ENCODE assay signal across 12 mouse cellular contexts in genomic region chr3:100482324-100482911, GRCm38 (mm10). TPM values are rescaled to one million over a fixed set of nuclear protein-coding genes. Genes with fewer than 3 reads are reported as not detected.
DNase-seq lines count a peak whose midpoint lies in the region; ATAC-seq and TF ChIP-seq lines count a peak whose summit lies in the region.
"Had no signal": no experiment of that assay in that cellular context is flagged by ENCODE, and none has a peak within 500 bp of the region (broad histone marks: within the 10 kb centered on the region; RNA-seq: fewer than 3 reads in every experiment).

No protein-coding gene starts in this region.

- no peaks in the 10 kb centered on the region for H3K36me3 ChIP-seq in lung, postnatal 0 days (ENCODE audit: insufficient read depth, low read length)
- H3K36me3 ChIP-seq in liver, embryonic 16.5 days (ENCODE audit: control insufficient read depth, insufficient read depth), result peaks cover 6% of the 10 kb centered on the region; the same call in 1 of the 2 replicates
- H3K36me3 ChIP-seq in stomach, embryonic 15.5 days, result no peaks in the 10 kb centered on the region
- H3K36me3 ChIP-seq in hindbrain, embryonic 10.5 days, result no peaks in the 10 kb centered on the region
- H3K36me3 ChIP-seq: neural tube, embryonic 12.5 days had no signal

- WGBS in lung, postnatal 0 days, result 37% methylated on average over 7 of the region's 7 CpGs
- WGBS in lung, adult 2 months, result 57% methylated on average over 7 of the region's 7 CpGs
- 20% methylated on average over 7 of the region's 7 CpGs for WGBS in liver, embryonic 16.5 days (ENCODE audit: insufficient replicate concordance)
- 46% methylated on average over 7 of the region's 7 CpGs for WGBS in stomach, embryonic 15.5 days
- 67% methylated on average over 7 of the region's 7 CpGs for WGBS in hindbrain, embryonic 10.5 days

- H3K27me3 ChIP-seq in lung, postnatal 0 days (replicated peaks; ENCODE audit: insufficient read depth, low read length), result no peaks in the 10 kb centered on the region
- peaks cover 1% of the 10 kb centered on the region for H3K27me3 ChIP-seq in liver, embryonic 16.5 days (ENCODE audit: control insufficient read depth, insufficient read depth, low read depth, low read length)
- H3K27me3 ChIP-seq in stomach, embryonic 15.5 days (replicated peaks), result peaks cover 8% of the 10 kb centered on the region; the same call in 1 of the 2 replicates
- peaks cover 33% of the 10 kb centered on the region for H3K27me3 ChIP-seq in hindbrain, embryonic 10.5 days (ENCODE audit: insufficient read depth, poor library complexity, severe bottlenecking)

- no peaks in the 10 kb centered on the region for H3K9me3 ChIP-seq in lung, postnatal 0 days (ENCODE audit: low read length)
- no peaks in the 10 kb centered on the region for H3K9me3 ChIP-seq in liver, embryonic 16.5 days (replicated peaks; ENCODE audit: control insufficient read depth, low read length)
- H3K9me3 ChIP-seq in stomach, embryonic 15.5 days, result no peaks in the 10 kb centered on the region
- no peaks in the 10 kb centered on the region for H3K9me3 ChIP-seq in hindbrain, embryonic 10.5 days
- H3K9me3 ChIP-seq: neural tube, embryonic 12.5 days had no signal

- H3K9ac ChIP-seq in lung, postnatal 0 days (replicated peaks; ENCODE audit: low read depth), result no peak overlapping the region
- H3K9ac ChIP-seq in liver, embryonic 16.5 days (ENCODE audit: low read depth, low read length), result peak overlapping the region; percentile 77
- no peak overlapping the region for H3K9ac ChIP-seq in stomach, embryonic 15.5 days
- H3K9ac ChIP-seq: neural tube, embryonic 12.5 days had no signal

- ATAC-seq in lung, postnatal 0 days, result peak; percentile 23; the same call in 1 of the 2 replicates
- peak; percentile 85 for ATAC-seq in liver, embryonic 16.5 days (ENCODE audit: low read depth)
- ATAC-seq in stomach, embryonic 15.5 days (ENCODE audit: insufficient read depth, low FRiP score, low read depth), result peak; percentile 79

- no peak for TF ChIP-seq CTCF in lung, postnatal 0 days (IDR thresholded peaks at IDR 0.05)
- TF ChIP-seq CTCF in lung, adult 2 months (IDR thresholded peaks at IDR 0.05; ENCODE audit: insufficient read depth, low read length), result no peak

- no peak overlapping the region for H3K27ac ChIP-seq in lung, postnatal 0 days (ENCODE audit: low read length)
- H3K27ac ChIP-seq in liver, embryonic 16.5 days (ENCODE audit: low read length), result peak overlapping the region; percentile 100
- H3K27ac ChIP-seq in stomach, embryonic 15.5 days, result peak overlapping the region; percentile 57; the same call in 1 of the 2 replicates
- no peak overlapping the region for H3K27ac ChIP-seq in hindbrain, embryonic 10.5 days
- H3K27ac ChIP-seq: neural tube, embryonic 12.5 days had no signal

- DNase-seq in lung, postnatal 0 days (ENCODE audit: low spot score), result no peak
- no peak for DNase-seq in lung, adult 2 months
- DNase-seq in c-Kit-positive CD71-positive TER-119-negative erythroid progenitor cells, embryonic 14.5 days (ENCODE audit: low read depth), result peak; percentile 74
- DNase-seq in kidney, postnatal 4 days, result no peak
- DNase-seq in cerebellum, adult 9-11 months, result no peak
- no peak for DNase-seq in hindbrain, embryonic 10.5 days (ENCODE audit: low spot score)
- DNase-seq: lung, postnatal 14 days; right cerebral cortex, postnatal 4 days; thymus, postnatal 4 days had no signal

- H3K4me2 ChIP-seq in lung, postnatal 0 days (replicated peaks; ENCODE audit: low read depth, low read length), result no peak overlapping the region
- H3K4me2 ChIP-seq in liver, embryonic 16.5 days (ENCODE audit: low read depth, low read length), result peak overlapping the region; percentile 86
- H3K4me2 ChIP-seq in stomach, embryonic 15.5 days, result peak overlapping the region; percentile 19; the same call in 1 of the 2 replicates
- H3K4me2 ChIP-seq: neural tube, embryonic 12.5 days had no signal

- no peak overlapping the region for H3K4me3 ChIP-seq in lung, postnatal 0 days (ENCODE audit: low read depth, low read length)
- H3K4me3 ChIP-seq in lung, adult 2 months (replicated peaks; ENCODE audit: extremely low read depth, low read depth, low read length), result no peak overlapping the region
- peak overlapping the region; percentile 61 for H3K4me3 ChIP-seq in liver, embryonic 16.5 days (ENCODE audit: low read depth, low read length)
- no peak overlapping the region for H3K4me3 ChIP-seq in stomach, embryonic 15.5 days (replicated peaks)
- no peak overlapping the region for H3K4me3 ChIP-seq in hindbrain, embryonic 10.5 days
- H3K4me3 ChIP-seq: neural tube, embryonic 12.5 days had no signal

- H3K4me1 ChIP-seq in lung, postnatal 0 days (ENCODE audit: insufficient read depth, low read depth, low read length), result no peaks in the 10 kb centered on the region
- no peaks in the 10 kb centered on the region for H3K4me1 ChIP-seq in lung, adult 2 months (ENCODE audit: control insufficient read depth, insufficient read depth, low read length)
- peaks cover 61% of the 10 kb centered on the region for H3K4me1 ChIP-seq in liver, embryonic 16.5 days (ENCODE audit: control insufficient read depth, low read depth, low read length)
- H3K4me1 ChIP-seq in stomach, embryonic 15.5 days, result no peaks in the 10 kb centered on the region
- H3K4me1 ChIP-seq in hindbrain, embryonic 10.5 days (replicated peaks), result peaks cover 21% of the 10 kb centered on the region
- H3K4me1 ChIP-seq: neural tube, embryonic 12.5 days had no signal

- TF ChIP-seq EP300 in lung, postnatal 0 days (IDR thresholded peaks at IDR 0.05), result no peak

- no peak for TF ChIP-seq POLR2A in lung, adult 2 months (IDR thresholded peaks at IDR 0.05; ENCODE audit: borderline replicate concordance, extremely low read depth, low read depth, low read length)

RNA-seq across cellular contexts. Expression of gene Tent5c, which starts 6.7 kb away (rescaled TPM):
- polyA plus RNA-seq in lung, postnatal 0 days (2015; fragmentation: Nextera tagmentation; extraction: Ambion mirVana), result 11.5 and 14.0 TPM in 2 replicates
- polyA plus RNA-seq in lung, adult 2 months (2012; rRNA removed), result 11.4 and 12.1 TPM in 2 replicates
- 115 and 132 TPM in 2 replicates for polyA plus RNA-seq in liver, embryonic 16.5 days (2015; fragmentation: Nextera tagmentation; extraction: Ambion mirVana)
- polyA plus RNA-seq in stomach, embryonic 15.5 days (2015; fragmentation: Nextera tagmentation; extraction: Ambion mirVana), result 22.6 and 26.0 TPM in 2 replicates
- polyA plus RNA-seq in hindbrain, embryonic 10.5 days (2016; fragmentation: Nextera tagmentation; extraction: Ambion mirVana), result 2.0 and 2.2 TPM in 2 replicates

Comparison
In these comparisons a context has a peak if more than half of its experiments do, and no peak if none do; other contexts are left out.
1. ATAC-seq: peak in every context shown above with its lines; median percentile 85 in liver, embryonic 16.5 days; 79 in stomach, embryonic 15.5 days; 23 in lung, postnatal 0 days.
2. H3K27ac ChIP-seq: peak in liver, embryonic 16.5 days (single experiment) and stomach, embryonic 15.5 days (single experiment); none in lung, postnatal 0 days (single experiment) and hindbrain, embryonic 10.5 days (single experiment).